Mouse (Mus musculus) heart, embryonic 14.5 days (tissue): Measurements from ENCODE around the gene Gsdma3. TPM values are rescaled to one million over a fixed set of nuclear protein-coding genes. Genes with fewer than 3 reads are reported as not detected.

Experiments
- ATAC-seq: fragments of 200-750 bp; cut with Nextera tagmentation; 2 replicates; pipeline ENCODE4 v1.8.0; 2017; ENCODE audit warnings: low read depth, moderate TSS enrichment; ENCODE audit not compliant: insufficient number of reproducible peaks, insufficient read depth, low FRiP score
- H3K27ac ChIP-seq, 2 experiments: fragments of 200-500 bp in 1 of 2; fragments of 300-500 bp in 1 of 2; sonication (generic) in 1 of 2; replicated peaks in 1 of 2; 2 replicates each; pipeline ENCODE4 v1.5.1; 2012 to 2014; ENCODE audit warnings: low read depth in 2 of 2, low read length in 2 of 2, control low read depth in 1 of 2, mild to moderate bottlenecking in 1 of 2, mixed read lengths in 1 of 2; ENCODE audit not compliant: control insufficient read depth in 1 of 2, insufficient read depth in 1 of 2
- H3K27me3 ChIP-seq: fragments of 300-500 bp; sonication (generic); 2 replicates; pipeline ENCODE4 v1.6.1; 2014; ENCODE audit warnings: mild to moderate bottlenecking, low read length, control low read depth; ENCODE audit not compliant: control insufficient read depth, insufficient read depth
- H3K36me3 ChIP-seq: fragments of 300-500 bp; sonication (generic); 2 replicates; pipeline ENCODE4 v1.6.1; 2014; ENCODE audit warnings: mild to moderate bottlenecking, control low read depth, low read length, mixed read lengths; ENCODE audit not compliant: control insufficient read depth, insufficient read depth
- H3K4me1 ChIP-seq, 2 experiments: fragments of 200-500 bp in 1 of 2; fragments of 300-500 bp in 1 of 2; sonication (generic) in 1 of 2; 2 replicates each; pipeline ENCODE4 v1.6.1; 2012 to 2014; ENCODE audit warnings: low read length in 2 of 2, control low read depth in 1 of 2, mixed read lengths in 1 of 2; ENCODE audit not compliant: control insufficient read depth in 2 of 2, insufficient read depth in 2 of 2
- H3K4me2 ChIP-seq: fragments of 300-500 bp; sonication (generic); 2 replicates; pipeline ENCODE4 v1.6.1; 2014; ENCODE audit warnings: mild to moderate bottlenecking, low read length
- H3K4me3 ChIP-seq, 2 experiments: fragments of 200-500 bp in 1 of 2; fragments of 300-500 bp in 1 of 2; sonication (generic) in 1 of 2; 2 replicates each; pipeline ENCODE4 v1.5.1; 2012 to 2014; ENCODE audit warnings: low read length in 2 of 2, mild to moderate bottlenecking in 2 of 2, control low read depth in 1 of 2, low read depth in 1 of 2, moderate library complexity in 1 of 2; ENCODE audit not compliant: control insufficient read depth in 1 of 2, insufficient read depth in 1 of 2
- H3K9ac ChIP-seq: fragments of 300-500 bp; sonication (generic); 2 replicates; pipeline ENCODE4 v1.6.1; 2014; ENCODE audit warnings: mild to moderate bottlenecking, low read length
- H3K9me3 ChIP-seq: fragments of 300-500 bp; sonication (generic); 2 replicates; pipeline ENCODE4 v1.6.1; 2016; ENCODE audit warnings: low read length, control low read depth; ENCODE audit not compliant: control insufficient read depth
- WGBS: fragments of 180-500 bp; shearing (Covaris S2); extraction: QIAGEN DNeasy Blood & Tissue Kit; methylation state at CpG from one replicate; pipeline ENCODE4 v1.1.7; 2014; 5-methylcytosine and 5-hydroxymethylcytosine counted together
- polyA plus RNA-seq: library from polyadenylated mRNA; unstranded; fragments of >200 nt; fragmentation: Nextera tagmentation; extraction: Ambion mirVana; gene quantifications from 2 replicates; pipeline ENCODE4 v1.2.1, GENCODE M21; 2014

Gsdma3 gene
- polyA plus RNA-seq, 1 experiment from 2014 or later = not detected

DNA sequence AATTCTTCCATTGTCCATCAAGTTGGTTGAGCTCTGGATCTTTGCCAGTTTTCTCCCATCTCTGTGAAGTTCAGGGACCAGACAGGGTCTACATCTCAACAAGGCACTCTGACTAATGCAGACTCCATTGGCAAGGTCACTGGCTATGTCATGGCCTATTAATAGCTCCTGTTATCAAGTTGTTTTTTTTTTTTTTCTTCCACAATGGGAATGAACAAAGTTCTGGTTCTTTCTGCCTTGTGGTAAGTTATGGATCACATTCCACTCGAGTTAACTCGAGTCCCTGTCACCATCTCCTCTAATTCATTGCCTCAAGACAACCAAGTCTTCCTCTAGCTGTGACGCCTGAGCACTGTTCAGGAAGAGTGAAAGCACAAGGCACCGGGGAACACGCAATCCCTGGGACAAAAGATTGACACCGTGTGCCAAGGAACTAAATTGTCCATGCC lies 37.3 kb upstream of the Gsdma3 start:
- Histone ChIP-seq H3K9ac (peak overlapping the region; percentile 55), H3K4me1 (peaks cover 43 to 59% of the 10 kb centered on the region in 2 experiments), H3K9me3 (no peaks in the 10 kb centered on the region), H3K27me3 (no peaks in the 10 kb centered on the region), H3K4me3 (peak overlapping the region in 1 of 2 experiments; percentile 21; a peak in 2 of 4 replicates), H3K4me2 (peak overlapping the region; percentile 71), H3K27ac (peak overlapping the region; percentile 95 to 97), H3K36me3 (peaks cover under 1% of the 10 kb centered on the region; the same call in 1 of the 2 replicates)
- WGBS = 19% methylated on average over 6 of the region's 6 CpGs
- ATAC-seq = no peak

DNA sequence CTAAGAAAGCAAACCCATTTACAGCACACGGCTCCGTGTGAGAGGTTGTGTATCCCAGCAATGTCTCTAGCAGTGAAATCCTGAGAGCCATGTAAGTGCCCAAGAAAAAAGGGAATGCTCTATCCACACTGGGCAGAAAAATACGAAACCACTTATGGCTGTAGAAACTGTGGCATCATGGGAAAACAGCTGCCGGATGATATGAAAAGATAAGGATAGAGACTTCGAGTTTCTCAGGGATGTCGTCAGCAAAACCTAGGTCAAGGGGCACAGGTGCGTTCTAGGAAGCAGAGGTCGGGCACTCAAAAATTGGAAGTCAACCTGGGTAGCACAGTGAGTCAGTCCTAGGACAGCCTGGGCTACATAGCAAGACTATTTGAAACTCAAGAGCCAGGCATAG lies 36.9 kb upstream of the Gsdma3 start:
- Histone ChIP-seq H3K4me2 (peak overlapping the region; percentile 71), H3K9me3 (no peaks in the 10 kb centered on the region), H3K36me3 (no peaks in the 10 kb centered on the region)

DNA sequence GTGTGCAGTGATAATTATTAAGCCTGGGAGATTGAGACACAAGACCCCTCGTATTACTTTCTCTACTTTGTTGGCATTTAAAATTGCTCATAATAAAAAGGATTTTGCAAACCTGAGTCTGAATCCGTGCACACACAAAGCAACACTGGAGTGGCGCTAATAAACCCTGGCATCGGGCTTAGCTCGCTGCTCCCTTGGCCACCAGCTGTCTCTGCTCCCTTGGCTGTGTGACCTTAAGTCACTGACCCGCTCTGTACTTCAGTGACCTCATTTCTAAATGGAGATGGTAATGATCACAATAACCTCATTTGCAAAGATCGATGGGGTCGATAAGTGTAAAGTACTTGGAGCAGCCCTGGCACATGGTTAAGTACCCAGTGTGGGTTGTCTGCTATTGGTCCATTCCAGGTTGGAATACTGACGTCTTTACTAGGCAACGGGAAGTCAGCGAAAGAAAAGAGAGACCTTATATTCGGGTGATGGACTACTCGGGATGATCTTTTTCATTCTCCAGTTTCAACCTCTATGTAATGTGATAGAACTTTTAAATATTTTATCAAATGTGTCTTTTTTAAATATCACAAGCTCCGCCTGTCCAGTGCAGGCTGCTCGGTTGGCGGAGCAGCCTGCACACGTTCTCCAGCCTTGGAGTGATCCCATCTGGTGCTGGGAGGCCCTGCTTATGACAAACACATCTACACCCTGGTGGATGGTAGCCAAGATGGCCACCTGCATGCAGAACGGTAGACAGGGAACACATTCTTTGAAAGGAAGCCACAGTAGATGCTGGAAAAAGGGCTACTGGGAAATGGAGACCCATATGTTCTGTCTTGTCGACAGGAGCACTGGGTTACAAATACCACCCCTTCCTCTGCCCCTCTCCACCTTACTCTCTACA lies 35.4 kb upstream of the Gsdma3 start:
- no peak overlapping the region for H3K4me3 ChIP-seq
- H3K27ac ChIP-seq = no peak overlapping the region; a peak in 1 of 4 replicates
- no peak overlapping the region for H3K9ac ChIP-seq
- no peak for ATAC-seq
- WGBS = 80% methylated on average over 19 of the region's 19 CpGs
- no peaks in the 10 kb centered on the region for H3K27me3 ChIP-seq
- H3K36me3 ChIP-seq = no peaks in the 10 kb centered on the region
- H3K4me2 ChIP-seq = no peak overlapping the region
- H3K9me3 ChIP-seq = no peaks in the 10 kb centered on the region
- H3K4me1 ChIP-seq = peaks cover 30 to 39% of the 10 kb centered on the region in 2 experiments

More for the DNA sequence above, 36.9 kb upstream of the Gsdma3 start:
- Histone ChIP-seq H3K27ac (peak overlapping the region; percentile 95 to 97), H3K4me1 (peaks cover 41 to 54% of the 10 kb centered on the region in 2 experiments), H3K9ac (no peak overlapping the region), H3K27me3 (no peaks in the 10 kb centered on the region), H3K4me3 (no peak overlapping the region)
- no peak for ATAC-seq
- 63% methylated on average over 8 of the region's 8 CpGs for WGBS

DNA sequence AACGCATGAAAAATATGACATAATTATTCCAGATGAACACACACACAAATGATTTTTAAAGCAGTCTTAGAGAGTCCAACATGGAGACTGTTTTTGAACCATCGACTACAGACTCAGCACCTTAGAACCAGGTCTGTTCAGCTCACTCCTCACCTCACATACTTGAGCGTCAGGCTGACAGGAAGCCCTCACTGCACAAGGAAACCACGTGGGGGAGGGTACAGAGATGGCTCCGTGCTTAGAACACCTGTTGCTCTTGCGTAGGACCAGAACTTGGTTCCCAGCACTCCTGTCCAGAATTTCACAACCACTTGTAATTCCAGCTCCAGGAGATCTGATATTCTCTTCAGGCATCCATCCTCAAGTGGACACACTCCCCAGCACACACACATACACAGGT lies 31.1 kb upstream of the Gsdma3 start:
- no peaks in the 10 kb centered on the region for H3K9me3 ChIP-seq
- no peak overlapping the region for H3K27ac ChIP-seq
- H3K36me3 ChIP-seq = no peaks in the 10 kb centered on the region
- WGBS = 81% methylated on average over 6 of the region's 6 CpGs
- H3K4me1 ChIP-seq = peaks cover 15 to 22% of the 10 kb centered on the region in 2 experiments
- H3K27me3 ChIP-seq = peaks cover 2% of the 10 kb centered on the region; the same call in 1 of the 2 replicates
- H3K9ac ChIP-seq = no peak overlapping the region
- ATAC-seq = no peak
- H3K4me3 ChIP-seq = no peak overlapping the region
- H3K4me2 ChIP-seq = no peak overlapping the region

DNA sequence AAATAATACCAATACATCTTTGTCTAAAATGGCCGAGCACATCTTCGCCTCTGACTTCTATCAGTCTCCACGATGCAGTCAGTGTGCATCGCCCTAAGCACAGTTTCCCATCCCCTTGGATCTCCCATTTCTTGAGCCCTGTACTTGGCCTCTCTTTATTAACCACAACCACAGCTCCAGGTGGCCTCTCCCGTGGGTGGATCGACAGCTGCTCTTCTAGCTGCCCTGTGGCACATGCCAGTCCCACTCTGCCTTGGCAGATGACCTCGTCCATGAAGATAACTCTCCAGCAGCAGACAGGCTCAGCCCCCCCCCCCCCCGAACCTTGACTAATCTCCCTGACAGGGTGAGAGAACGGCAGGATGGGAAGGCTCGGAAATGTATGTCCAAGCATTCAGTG lies 30.7 kb upstream of the Gsdma3 start:
- ATAC-seq = no peak
- Histone ChIP-seq H3K9me3 (no peaks in the 10 kb centered on the region), H3K27me3 (peaks cover 2% of the 10 kb centered on the region; the same call in 1 of the 2 replicates), H3K27ac (no peak overlapping the region), H3K9ac (no peak overlapping the region), H3K36me3 (no peaks in the 10 kb centered on the region), H3K4me1 (peaks cover 15 to 22% of the 10 kb centered on the region in 2 experiments), H3K4me3 (no peak overlapping the region), H3K4me2 (no peak overlapping the region)
- 68% methylated on average over 10 of the region's 10 CpGs for WGBS

DNA sequence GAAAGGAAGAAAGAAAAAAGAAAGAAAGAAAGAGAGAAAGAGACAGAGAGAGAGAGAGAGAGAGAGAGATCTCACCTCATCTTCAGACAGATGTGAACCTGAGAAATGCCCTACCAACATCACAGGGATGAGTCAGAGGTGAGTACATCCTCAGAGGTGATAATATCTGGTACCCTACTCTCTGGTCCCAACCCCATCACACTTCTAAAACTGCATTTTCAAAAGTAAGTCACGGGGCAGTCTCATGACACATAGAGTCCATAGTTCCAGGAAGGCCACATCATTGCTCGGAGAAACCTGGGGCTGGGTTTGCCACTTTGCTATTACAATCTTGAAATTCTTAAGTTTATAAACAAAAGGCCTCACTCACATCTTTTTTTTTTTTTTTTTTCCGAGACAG lies 30.2 kb upstream of the Gsdma3 start:
- Histone ChIP-seq H3K4me3 (no peak overlapping the region), H3K4me2 (no peak overlapping the region), H3K9ac (no peak overlapping the region), H3K27ac (no peak overlapping the region), H3K27me3 (peaks cover 2% of the 10 kb centered on the region; the same call in 1 of the 2 replicates), H3K4me1 (peaks cover 15 to 24% of the 10 kb centered on the region in 2 experiments), H3K36me3 (no peaks in the 10 kb centered on the region), H3K9me3 (no peaks in the 10 kb centered on the region)
- 91% methylated on average over 3 of the region's 3 CpGs for WGBS
- no peak for ATAC-seq

DNA sequence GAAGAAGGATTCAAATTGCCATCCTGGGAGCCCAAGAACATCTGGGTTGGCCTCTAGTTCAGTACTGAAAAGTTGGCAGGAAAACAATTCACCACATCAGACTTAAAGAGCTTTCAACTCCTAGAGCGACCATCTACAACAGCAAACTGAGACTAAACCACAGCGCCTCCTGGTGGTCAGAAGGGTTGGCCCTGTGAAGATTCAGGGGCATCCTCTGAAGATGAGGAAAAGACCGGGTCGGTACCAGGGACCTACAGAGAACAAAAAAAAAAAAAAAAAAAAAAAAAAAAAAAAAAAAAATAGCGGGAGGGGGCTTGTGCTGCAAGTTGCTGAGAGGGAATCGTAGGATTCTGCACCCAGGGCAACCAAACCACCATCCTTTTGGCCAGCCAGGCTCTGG lies 28.8 kb upstream of the Gsdma3 start:
- peaks cover 2% of the 10 kb centered on the region; the same call in 1 of the 2 replicates for H3K27me3 ChIP-seq
- H3K4me3 ChIP-seq = no peak overlapping the region
- H3K27ac ChIP-seq = no peak overlapping the region
- H3K4me1 ChIP-seq = peaks cover 17 to 30% of the 10 kb centered on the region in 2 experiments
- 32% methylated on average over 6 of the region's 6 CpGs for WGBS
- no peak for ATAC-seq
- no peak overlapping the region for H3K4me2 ChIP-seq
- no peak overlapping the region for H3K9ac ChIP-seq
- H3K9me3 ChIP-seq = no peaks in the 10 kb centered on the region
- no peaks in the 10 kb centered on the region for H3K36me3 ChIP-seq
